Mouse (Mus musculus) liver, embryonic 14.5 days (tissue): ENCODE data around the gene Tmem50b. TPM values are rescaled to one million over a fixed set of nuclear protein-coding genes. Genes with fewer than 3 reads are reported as not detected.

ENCODE experiments used
- ATAC-seq: fragments of 200-750 bp; cut with Nextera tagmentation; 2 replicates; pipeline ENCODE4 v1.8.0; 2017; ENCODE audit warnings: moderate number of reproducible peaks, mild to moderate bottlenecking, moderate library complexity; ENCODE audit not compliant: insufficient read depth
- DNase-seq, 3 experiments: peaks; one replicate each; pipeline ENCODE4 v3.0.0-alpha.2; 2012 to 2013; ENCODE audit warnings: low read depth in 3 of 3, low spot score in 3 of 3
- H3K27ac ChIP-seq: fragments of 300-500 bp; sonication (generic); 2 replicates; pipeline ENCODE4 v1.5.1; 2014; ENCODE audit warnings: moderate library complexity, mild to moderate bottlenecking, control low read depth, inconsistent platforms
- H3K27me3 ChIP-seq: fragments of 300-500 bp; sonication (generic); 2 replicates; pipeline ENCODE4 v1.6.1; 2014; ENCODE audit warnings: mild to moderate bottlenecking, low read length, moderate library complexity; ENCODE audit not compliant: control insufficient read depth, insufficient read depth
- H3K36me3 ChIP-seq: fragments of 300-500 bp; sonication (generic); replicated peaks from 2 replicates; pipeline ENCODE4 v1.6.1; 2014; ENCODE audit warnings: low read depth; ENCODE audit not compliant: control insufficient read depth, insufficient read depth
- H3K4me1 ChIP-seq, 2 experiments: fragments of 200-500 bp in 1 of 2; fragments of 300-500 bp in 1 of 2; sonication (generic) in 1 of 2; replicated peaks; 2 replicates each; pipeline ENCODE4 v1.6.1; 2012 to 2014; ENCODE audit warnings: antibody characterized with exemption in 1 of 2, inconsistent platforms in 1 of 2, low read length in 1 of 2; ENCODE audit not compliant: control insufficient read depth in 2 of 2, insufficient read depth in 2 of 2
- H3K4me2 ChIP-seq: fragments of 300-500 bp; sonication (generic); 2 replicates; pipeline ENCODE4 v1.6.1; 2014; ENCODE audit warnings: low read depth, mild to moderate bottlenecking, control low read depth, moderate library complexity
- H3K4me3 ChIP-seq, 2 experiments: fragments of 200-500 bp in 1 of 2; fragments of 300-500 bp in 1 of 2; sonication (generic) in 1 of 2; 2 replicates each; pipeline ENCODE4 v1.5.1; 2012 to 2014; ENCODE audit warnings: low read depth in 2 of 2, low read length in 2 of 2, mild to moderate bottlenecking in 2 of 2, control low read depth in 1 of 2, inconsistent platforms in 1 of 2, moderate library complexity in 1 of 2; ENCODE audit not compliant: insufficient read depth in 1 of 2
- H3K9ac ChIP-seq: fragments of 300-500 bp; sonication (generic); replicated peaks from 2 replicates; pipeline ENCODE4 v1.6.1; 2014; ENCODE audit warnings: mild to moderate bottlenecking, control low read depth, moderate library complexity
- H3K9me3 ChIP-seq: fragments of 300-500 bp; sonication (generic); 2 replicates; pipeline ENCODE4 v1.6.1; 2016; ENCODE audit warnings: low read length, mixed read lengths; ENCODE audit not compliant: control insufficient read depth
- CTCF ChIP-seq: IDR thresholded peaks from 2 replicates; pipeline ENCODE4 v1.5.1; 2016; ENCODE audit warnings: antibody characterized with exemption, low read depth, control low read depth
- EP300 ChIP-seq: IDR thresholded peaks from 2 replicates; pipeline ENCODE4 v1.6.1; 2016; ENCODE audit warnings: antibody characterized with exemption, low read depth
- WGBS: fragments of 180-500 bp; shearing (Covaris S2); extraction: QIAGEN DNeasy Blood & Tissue Kit; methylation state at CpG from one replicate; pipeline ENCODE4 v1.1.7; 2014; ENCODE audit not compliant: insufficient replicate concordance; 5-methylcytosine and 5-hydroxymethylcytosine counted together
- polyA plus RNA-seq, 2 experiments: library from polyadenylated mRNA; depleted of rRNA in 1 of 2; stranded (reverse) in 1 of 2; unstranded in 1 of 2; fragments of >200 nt; fragmentation: Nextera tagmentation in 1 of 2; extraction: Ambion mirVana in 1 of 2; gene quantifications; 2 replicates each; pipeline versions ENCODE4 v1.2.1 to v1.2.3; 2012 to 2014

Tmem50b gene
- polyA plus RNA-seq, 2 experiments: 2.8 to 5.0 TPM

GRCm38 (mm10) chr16:91537065-91537464 is 60.5 kb downstream of the Tmem50b start:
- H3K4me2 ChIP-seq: peak overlapping the region; percentile 33
- ATAC-seq (peak; percentile 72), DNase-seq (peak in 2 of 3 experiments; percentile 62 to 64)
- TF ChIP-seq EP300 (peak; percentile 66; the same call in 1 of the 2 replicates), CTCF (no peak)
- peaks cover 28 to 58% of the 10 kb centered on the region in 2 experiments for H3K4me1 ChIP-seq
- no peaks in the 10 kb centered on the region for H3K36me3 ChIP-seq
- no peak overlapping the region for H3K4me3 ChIP-seq
- H3K27me3 ChIP-seq: no peaks in the 10 kb centered on the region; the same call in 1 of the 2 replicates
- H3K9me3 ChIP-seq: no peaks in the 10 kb centered on the region
- H3K9ac ChIP-seq: no peak overlapping the region; the same call in 1 of the 2 replicates
- no peak overlapping the region for H3K27ac ChIP-seq
- WGBS: 13% methylated on average over 3 of the region's 3 CpGs

GRCm38 (mm10) chr16:91536372-91536771 is 61.2 kb downstream of the Tmem50b start:
- Histone ChIP-seq H3K27me3 (no peaks in the 10 kb centered on the region; the same call in 1 of the 2 replicates), H3K27ac (no peak overlapping the region), H3K9me3 (no peaks in the 10 kb centered on the region), H3K4me2 (no peak overlapping the region), H3K4me1 (peaks cover 22 to 52% of the 10 kb centered on the region in 2 experiments), H3K36me3 (no peaks in the 10 kb centered on the region), H3K4me3 (no peak overlapping the region), H3K9ac (no peak overlapping the region)
- no peak for TF ChIP-seq EP300
- no peak for TF ChIP-seq CTCF
- ATAC-seq (no peak), DNase-seq (no peak)
- WGBS: 68% methylated on average over 6 of the region's 6 CpGs

GRCm38 (mm10) chr16:91534888-91535287 is 62.7 kb downstream of the Tmem50b start:
- H3K4me1 ChIP-seq: peaks cover 20 to 48% of the 10 kb centered on the region in 2 experiments
- H3K27ac ChIP-seq: no peak overlapping the region
- ATAC-seq (no peak), DNase-seq (no peak)
- H3K9me3 ChIP-seq: no peaks in the 10 kb centered on the region
- no peak overlapping the region for H3K9ac ChIP-seq
- TF ChIP-seq CTCF (no peak), EP300 (no peak)
- WGBS: 78% methylated on average over 6 of the region's 6 CpGs
- H3K27me3 ChIP-seq: no peaks in the 10 kb centered on the region; the same call in 1 of the 2 replicates
- no peak overlapping the region for H3K4me3 ChIP-seq
- no peaks in the 10 kb centered on the region for H3K36me3 ChIP-seq
- H3K4me2 ChIP-seq: no peak overlapping the region

GRCm38 (mm10) chr16:91534477-91534876 is 63.1 kb downstream of the Tmem50b start:
- Histone ChIP-seq H3K9ac (no peak overlapping the region), H3K4me3 (no peak overlapping the region), H3K27ac (no peak overlapping the region), H3K9me3 (no peaks in the 10 kb centered on the region), H3K27me3 (no peaks in the 10 kb centered on the region; the same call in 1 of the 2 replicates), H3K4me2 (no peak overlapping the region), H3K36me3 (no peaks in the 10 kb centered on the region), H3K4me1 (peaks cover 20 to 48% of the 10 kb centered on the region in 2 experiments)
- ATAC-seq: peak; percentile 86
- DNase-seq: peak; percentile 88 to 94 (median 91)
- TF ChIP-seq CTCF: no peak
- TF ChIP-seq EP300: no peak
- WGBS: 34% methylated on average over 13 of the region's 13 CpGs

- Histone ChIP-seq H3K27ac (no peak overlapping the region), H3K9ac (no peak overlapping the region), H3K27me3 (no peaks in the 10 kb centered on the region; the same call in 1 of the 2 replicates), H3K9me3 (no peaks in the 10 kb centered on the region), H3K4me3 (no peak overlapping the region), H3K36me3 (no peaks in the 10 kb centered on the region), H3K4me2 (peak overlapping the region; percentile 22), H3K4me1 (peaks cover 20 to 43% of the 10 kb centered on the region in 2 experiments)
- ATAC-seq (no peak), DNase-seq (no peak)
- no peak for TF ChIP-seq EP300
- TF ChIP-seq CTCF: no peak
- 32% methylated on average over 23 of the region's 23 CpGs for WGBS
These were observed 64.3 kb downstream of the Tmem50b start for GRCm38 (mm10) chr16:91533097-91534001.
